Mouse (Mus musculus): ENCODE data around the gene Syk.

DNA sequence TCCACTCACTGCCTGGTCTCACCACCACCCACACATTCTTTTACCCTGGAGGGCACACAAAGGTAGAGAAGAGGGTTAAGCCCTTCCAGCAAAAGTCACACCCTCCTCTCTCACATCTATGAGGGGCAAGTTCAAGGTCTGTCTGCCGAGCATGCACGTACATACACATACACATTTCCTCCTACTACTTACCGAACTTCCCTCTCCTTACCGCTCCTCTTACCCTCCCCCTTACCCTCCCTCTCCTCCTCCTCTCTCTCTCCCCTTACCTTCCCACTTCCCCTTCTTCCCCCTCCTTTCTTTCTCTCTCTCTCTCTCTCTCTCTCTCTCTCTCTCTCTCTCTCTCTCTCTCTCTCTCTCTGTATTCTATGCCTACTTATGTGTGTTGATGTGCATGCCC lies 35.6 kb downstream of the Syk start:
- no peak for TF ChIP-seq CTCF (IDR thresholded peaks at IDR 0.05; ENCODE audit: extremely low read depth, insufficient read depth, insufficient read length, insufficient replicate concordance)
- TF ChIP-seq POLR2A (IDR thresholded peaks at IDR 0.05; ENCODE audit: low read depth, low read length), result no peak
